Mouse (Mus musculus) cerebellum, adult 11-12 months (tissue): ENCODE measurements around the gene Vmn2r81.
"Not testable (repeated sequence)": the region's sequence is repeated elsewhere in the genome, so short reads cannot be mapped to it uniquely, and the experiment has no call there.

Source experiments
- DNase-seq: peaks from one replicate; pipeline ENCODE4 v3.0.0; 2022

Vmn2r81 gene

GRCm38 (mm10) chr10:79247392-79247791 lies at the start of gene Vmn2r81:
TSS of gene Vmn2r81 (plus strand) at chr10:79247692.
- DNase-seq, result not testable (repeated sequence)

- DNase-seq, result not testable (repeated sequence)
Observed at GRCm38 (mm10) chr10:79199973-79200372, 47.5 kb upstream of the Vmn2r81 start.

GRCm38 (mm10) chr10:79220432-79220831 lies 27.1 kb upstream of the Vmn2r81 start:
- no peak for DNase-seq

GRCm38 (mm10) chr10:79221606-79222005 lies 25.9 kb upstream of the Vmn2r81 start:
- no peak for DNase-seq

- no peak for DNase-seq
Observed at GRCm38 (mm10) chr10:79222214-79222613, 25.3 kb upstream of the Vmn2r81 start.

- DNase-seq, result not testable (repeated sequence)
Observed at GRCm38 (mm10) chr10:79322033-79322736, 74.7 kb downstream of the Vmn2r81 start.

GRCm38 (mm10) chr10:79322737-79323086 lies 75.2 kb downstream of the Vmn2r81 start:
- DNase-seq, result no peak
